Mouse (Mus musculus) liver, adult 2 months (tissue): ENCODE results near the gene R3hdml.

Experiments
- CTCF ChIP-seq: fragments of 200-500 bp; IDR thresholded peaks from 2 replicates; pipeline ENCODE4 v1.5.1; 2011; ENCODE audit warnings: low read depth, low read length, control low read depth
- POLR2A ChIP-seq: fragments of 200-500 bp; IDR thresholded peaks from 2 replicates; pipeline ENCODE4 v1.6.1; 2011; ENCODE audit warnings: low read length, control low read depth; ENCODE audit not compliant: insufficient read depth; ENCODE audit errors: extremely low read depth

DNA sequence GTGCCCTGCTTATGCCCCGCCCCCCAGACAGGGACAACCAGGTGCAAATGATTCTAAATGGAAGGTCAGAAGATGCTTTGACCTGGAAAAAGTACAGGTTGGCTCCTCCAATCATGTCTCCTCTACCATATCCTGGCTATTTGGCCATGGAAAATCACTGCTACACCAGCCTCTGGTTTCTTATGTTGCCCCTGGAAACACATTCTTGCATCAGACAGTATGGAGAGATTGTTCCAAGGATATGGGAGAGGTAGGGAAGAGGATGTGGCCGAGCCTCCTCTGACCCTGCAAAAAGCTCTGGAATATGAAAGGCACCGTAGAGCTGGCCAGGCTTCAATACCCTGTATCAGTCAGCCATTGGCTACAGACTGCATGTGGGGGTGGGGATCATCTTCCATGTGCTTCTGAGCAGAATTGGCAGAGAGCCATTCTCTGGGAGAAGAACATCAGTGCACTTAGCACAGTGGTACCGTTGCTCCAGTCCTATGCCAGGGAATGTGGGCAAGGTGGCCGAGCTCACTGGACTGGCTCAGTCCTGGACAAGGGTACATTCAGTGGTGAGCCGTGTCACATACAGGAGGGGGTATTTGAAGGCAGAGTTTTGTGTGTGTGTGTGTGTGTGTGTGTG is 41.3 kb upstream of the R3hdml start:
- TF ChIP-seq CTCF: no peak
- no peak for TF ChIP-seq POLR2A
